Mouse (Mus musculus): ENCODE data around the gene Smpd2.

DNA sequence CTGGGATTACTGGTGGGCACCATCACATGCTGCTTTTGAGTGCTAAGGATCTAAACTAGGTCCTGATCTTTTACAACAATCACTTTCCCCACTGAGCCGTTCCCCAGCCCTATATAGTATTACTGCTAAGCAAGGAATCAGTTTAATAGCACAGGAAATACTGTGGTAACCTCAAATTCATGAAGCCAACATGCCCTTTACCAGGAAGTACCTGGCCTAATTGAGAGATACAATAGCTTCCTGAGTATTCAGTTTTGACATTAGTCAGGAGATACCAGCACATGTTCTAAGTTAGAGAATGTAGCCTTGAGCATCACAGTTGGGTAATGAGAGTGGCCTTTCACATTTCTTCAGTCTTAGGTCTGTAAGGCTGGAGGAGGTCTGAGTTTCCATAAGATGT is 46.5 kb upstream of the Smpd2 start:
- TF ChIP-seq MYC (IDR thresholded peaks at IDR 0.05; ENCODE audit: low read depth, low read length): no peak
- no peak for TF ChIP-seq CTCF (IDR thresholded peaks at IDR 0.05 in 2 of 3, conservative IDR thresholded peaks at IDR 0.05 in 1 of 3; ENCODE audit: control insufficient read depth in 1 of 3, insufficient read depth in 1 of 3, low read depth in 2 of 3, low read length in 3 of 3, poor library complexity in 1 of 3, severe bottlenecking in 1 of 3)
